Mouse (Mus musculus): ENCODE results near the gene Hmg20b. TPM values are rescaled to one million over a fixed set of nuclear protein-coding genes. Genes with fewer than 3 reads are reported as not detected.

Gene Hmg20b
- polyA plus RNA-seq, 1 experiment from 2014 or later: 130 TPM

GRCm38 (mm10) chr10:81317273-81317672, 33.0 kb downstream of the Hmg20b start:
- peak overlapping the region; percentile 13; the same call in 1 of the 2 replicates for H3K4me2 ChIP-seq (ENCODE audit: low read depth, severe bottlenecking)
- WGBS: 13% methylated on average over 20 of the region's 20 CpGs
- ATAC-seq (ENCODE audit: insufficient number of reproducible peaks, low FRiP score, low TSS enrichment, low read depth) (no peak), DNase-seq (ENCODE audit: low spot score) (peak; percentile 49)
- peaks cover 13% of the 10 kb centered on the region for H3K36me3 ChIP-seq (ENCODE audit: control insufficient read depth, insufficient read depth, low read length)
- H3K9me3 ChIP-seq (ENCODE audit: control insufficient read depth, low read length): no peaks in the 10 kb centered on the region
- H3K4me1 ChIP-seq (ENCODE audit: control insufficient read depth, insufficient read depth, low read length): peaks cover 30% of the 10 kb centered on the region
- H3K27ac ChIP-seq (replicated peaks; ENCODE audit: low read depth, low read length): no peak overlapping the region
- H3K27me3 ChIP-seq (ENCODE audit: control insufficient read depth, insufficient read depth, low read length): no peaks in the 10 kb centered on the region
- H3K4me3 ChIP-seq (ENCODE audit: low read depth, low read length): peak overlapping the region; percentile 10; the same call in 1 of the 2 replicates
- peak overlapping the region; percentile 47 for H3K9ac ChIP-seq (ENCODE audit: low read length)

GRCm38 (mm10) chr10:81316338-81317060, 33.8 kb downstream of the Hmg20b start:
- Histone ChIP-seq H3K27ac (replicated peaks; ENCODE audit: low read depth, low read length) (no peak overlapping the region), H3K9ac (ENCODE audit: low read length) (peak overlapping the region; percentile 47), H3K27me3 (ENCODE audit: control insufficient read depth, insufficient read depth, low read length) (no peaks in the 10 kb centered on the region), H3K36me3 (ENCODE audit: control insufficient read depth, insufficient read depth, low read length) (peaks cover 18% of the 10 kb centered on the region), H3K9me3 (ENCODE audit: control insufficient read depth, low read length) (no peaks in the 10 kb centered on the region), H3K4me1 (ENCODE audit: control insufficient read depth, insufficient read depth, low read length) (peaks cover 24% of the 10 kb centered on the region), H3K4me2 (ENCODE audit: low read depth, severe bottlenecking) (peak overlapping the region; percentile 13; the same call in 1 of the 2 replicates), H3K4me3 (ENCODE audit: low read depth, low read length) (peak overlapping the region; percentile 10; the same call in 1 of the 2 replicates)
- WGBS: 48% methylated on average over 16 of the region's 16 CpGs
- ATAC-seq (ENCODE audit: insufficient number of reproducible peaks, low FRiP score, low TSS enrichment, low read depth) (no peak), DNase-seq (ENCODE audit: low spot score) (peak; percentile 52)

GRCm38 (mm10) chr10:81315587-81315986, 34.7 kb downstream of the Hmg20b start:
- Histone ChIP-seq H3K4me2 (ENCODE audit: low read depth, severe bottlenecking) (no peak overlapping the region), H3K4me1 (ENCODE audit: control insufficient read depth, insufficient read depth, low read length) (peaks cover 24% of the 10 kb centered on the region), H3K9ac (ENCODE audit: low read length) (no peak overlapping the region), H3K4me3 (ENCODE audit: low read depth, low read length) (no peak overlapping the region), H3K36me3 (ENCODE audit: control insufficient read depth, insufficient read depth, low read length) (peaks cover 27% of the 10 kb centered on the region), H3K9me3 (ENCODE audit: control insufficient read depth, low read length) (no peaks in the 10 kb centered on the region), H3K27me3 (ENCODE audit: control insufficient read depth, insufficient read depth, low read length) (no peaks in the 10 kb centered on the region), H3K27ac (replicated peaks; ENCODE audit: low read depth, low read length) (no peak overlapping the region)
- ATAC-seq (ENCODE audit: insufficient number of reproducible peaks, low FRiP score, low TSS enrichment, low read depth) (no peak), DNase-seq (ENCODE audit: low spot score) (no peak)
- 96% methylated on average over 16 of the region's 16 CpGs for WGBS

GRCm38 (mm10) chr10:81314201-81314600, 36.1 kb downstream of the Hmg20b start:
- H3K4me2 ChIP-seq (ENCODE audit: low read depth, severe bottlenecking): no peak overlapping the region
- H3K9ac ChIP-seq (ENCODE audit: low read length): no peak overlapping the region
- H3K9me3 ChIP-seq (ENCODE audit: control insufficient read depth, low read length): no peaks in the 10 kb centered on the region
- no peak for DNase-seq (ENCODE audit: low spot score)
- no peak for ATAC-seq (ENCODE audit: insufficient number of reproducible peaks, low FRiP score, low TSS enrichment, low read depth)
- no peak overlapping the region for H3K27ac ChIP-seq (replicated peaks; ENCODE audit: low read depth, low read length)
- WGBS: 77% methylated on average over 7 of the region's 7 CpGs
- peaks cover 19% of the 10 kb centered on the region for H3K4me1 ChIP-seq (ENCODE audit: control insufficient read depth, insufficient read depth, low read length)
- peaks cover 36% of the 10 kb centered on the region for H3K36me3 ChIP-seq (ENCODE audit: control insufficient read depth, insufficient read depth, low read length)
- no peaks in the 10 kb centered on the region for H3K27me3 ChIP-seq (ENCODE audit: control insufficient read depth, insufficient read depth, low read length)
- no peak overlapping the region for H3K4me3 ChIP-seq (ENCODE audit: low read depth, low read length)

GRCm38 (mm10) chr10:81313581-81313980, 36.7 kb downstream of the Hmg20b start:
- ATAC-seq (ENCODE audit: insufficient number of reproducible peaks, low FRiP score, low TSS enrichment, low read depth) (no peak), DNase-seq (ENCODE audit: low spot score) (no peak)
- H3K4me3 ChIP-seq (ENCODE audit: low read depth, low read length): no peak overlapping the region
- H3K9me3 ChIP-seq (ENCODE audit: control insufficient read depth, low read length): no peaks in the 10 kb centered on the region
- 96% methylated on average over 13 of the region's 13 CpGs for WGBS
- H3K36me3 ChIP-seq (ENCODE audit: control insufficient read depth, insufficient read depth, low read length): peaks cover 41% of the 10 kb centered on the region
- H3K4me1 ChIP-seq (ENCODE audit: control insufficient read depth, insufficient read depth, low read length): peaks cover 14% of the 10 kb centered on the region
- no peak overlapping the region for H3K4me2 ChIP-seq (ENCODE audit: low read depth, severe bottlenecking)
- no peak overlapping the region for H3K27ac ChIP-seq (replicated peaks; ENCODE audit: low read depth, low read length)
- no peaks in the 10 kb centered on the region for H3K27me3 ChIP-seq (ENCODE audit: control insufficient read depth, insufficient read depth, low read length)
- H3K9ac ChIP-seq (ENCODE audit: low read length): no peak overlapping the region

GRCm38 (mm10) chr10:81309571-81309970, 40.7 kb downstream of the Hmg20b start:
- H3K4me1 ChIP-seq (ENCODE audit: control insufficient read depth, insufficient read depth, low read length): no peaks in the 10 kb centered on the region
- H3K4me3 ChIP-seq (ENCODE audit: low read depth, low read length): no peak overlapping the region
- no peaks in the 10 kb centered on the region for H3K27me3 ChIP-seq (ENCODE audit: control insufficient read depth, insufficient read depth, low read length)
- H3K36me3 ChIP-seq (ENCODE audit: control insufficient read depth, insufficient read depth, low read length): peaks cover 50% of the 10 kb centered on the region
- H3K4me2 ChIP-seq (ENCODE audit: low read depth, severe bottlenecking): no peak overlapping the region
- no peak overlapping the region for H3K27ac ChIP-seq (replicated peaks; ENCODE audit: low read depth, low read length)
- DNase-seq (ENCODE audit: low spot score): no peak
- 0 out of 2 replicates have a peak, but pooled peaks cover 2% of the 10 kb centered on the region for H3K9me3 ChIP-seq (ENCODE audit: control insufficient read depth, low read length)
- WGBS: 86% methylated on average over 5 of the region's 5 CpGs
- no peak overlapping the region for H3K9ac ChIP-seq (ENCODE audit: low read length)
- ATAC-seq (ENCODE audit: insufficient number of reproducible peaks, low FRiP score, low TSS enrichment, low read depth): no peak

GRCm38 (mm10) chr10:81306837-81307682, 43.2 kb downstream of the Hmg20b start:
- Histone ChIP-seq H3K36me3 (ENCODE audit: control insufficient read depth, insufficient read depth, low read length) (peaks cover 46% of the 10 kb centered on the region), H3K27me3 (ENCODE audit: control insufficient read depth, insufficient read depth, low read length) (no peaks in the 10 kb centered on the region), H3K4me3 (ENCODE audit: low read depth, low read length) (no peak overlapping the region), H3K4me2 (ENCODE audit: low read depth, severe bottlenecking) (no peak overlapping the region), H3K4me1 (ENCODE audit: control insufficient read depth, insufficient read depth, low read length) (no peaks in the 10 kb centered on the region), H3K27ac (replicated peaks; ENCODE audit: low read depth, low read length) (no peak overlapping the region), H3K9me3 (ENCODE audit: control insufficient read depth, low read length) (0 out of 2 replicates have a peak, but pooled peaks cover 2% of the 10 kb centered on the region), H3K9ac (ENCODE audit: low read length) (no peak overlapping the region)
- no peak for DNase-seq (ENCODE audit: low spot score)
- WGBS: 95% methylated on average over 21 of the region's 21 CpGs
- no peak for ATAC-seq (ENCODE audit: insufficient number of reproducible peaks, low FRiP score, low TSS enrichment, low read depth)

- Histone ChIP-seq H3K4me1 (ENCODE audit: control insufficient read depth, insufficient read depth, low read length) (no peaks in the 10 kb centered on the region), H3K36me3 (ENCODE audit: control insufficient read depth, insufficient read depth, low read length) (peaks cover 38% of the 10 kb centered on the region), H3K9ac (ENCODE audit: low read length) (no peak overlapping the region), H3K9me3 (ENCODE audit: control insufficient read depth, low read length) (0 out of 2 replicates have a peak, but pooled peaks cover 2% of the 10 kb centered on the region), H3K4me2 (ENCODE audit: low read depth, severe bottlenecking) (no peak overlapping the region), H3K27ac (replicated peaks; ENCODE audit: low read depth, low read length) (no peak overlapping the region), H3K4me3 (ENCODE audit: low read depth, low read length) (no peak overlapping the region), H3K27me3 (ENCODE audit: control insufficient read depth, insufficient read depth, low read length) (no peaks in the 10 kb centered on the region)
- DNase-seq (ENCODE audit: low spot score) (no peak), ATAC-seq (ENCODE audit: insufficient number of reproducible peaks, low FRiP score, low TSS enrichment, low read depth) (no peak)
- WGBS: 95% methylated on average over 12 of the region's 12 CpGs
Observed at GRCm38 (mm10) chr10:81306173-81306668, 44.1 kb downstream of the Hmg20b start.
